Mouse (Mus musculus): Measurements from ENCODE around the gene Clpb.
A peak's percentile ranks its signal among the peaks of the same experiment; 100 is the strongest.

Gene Clpb

DNA sequence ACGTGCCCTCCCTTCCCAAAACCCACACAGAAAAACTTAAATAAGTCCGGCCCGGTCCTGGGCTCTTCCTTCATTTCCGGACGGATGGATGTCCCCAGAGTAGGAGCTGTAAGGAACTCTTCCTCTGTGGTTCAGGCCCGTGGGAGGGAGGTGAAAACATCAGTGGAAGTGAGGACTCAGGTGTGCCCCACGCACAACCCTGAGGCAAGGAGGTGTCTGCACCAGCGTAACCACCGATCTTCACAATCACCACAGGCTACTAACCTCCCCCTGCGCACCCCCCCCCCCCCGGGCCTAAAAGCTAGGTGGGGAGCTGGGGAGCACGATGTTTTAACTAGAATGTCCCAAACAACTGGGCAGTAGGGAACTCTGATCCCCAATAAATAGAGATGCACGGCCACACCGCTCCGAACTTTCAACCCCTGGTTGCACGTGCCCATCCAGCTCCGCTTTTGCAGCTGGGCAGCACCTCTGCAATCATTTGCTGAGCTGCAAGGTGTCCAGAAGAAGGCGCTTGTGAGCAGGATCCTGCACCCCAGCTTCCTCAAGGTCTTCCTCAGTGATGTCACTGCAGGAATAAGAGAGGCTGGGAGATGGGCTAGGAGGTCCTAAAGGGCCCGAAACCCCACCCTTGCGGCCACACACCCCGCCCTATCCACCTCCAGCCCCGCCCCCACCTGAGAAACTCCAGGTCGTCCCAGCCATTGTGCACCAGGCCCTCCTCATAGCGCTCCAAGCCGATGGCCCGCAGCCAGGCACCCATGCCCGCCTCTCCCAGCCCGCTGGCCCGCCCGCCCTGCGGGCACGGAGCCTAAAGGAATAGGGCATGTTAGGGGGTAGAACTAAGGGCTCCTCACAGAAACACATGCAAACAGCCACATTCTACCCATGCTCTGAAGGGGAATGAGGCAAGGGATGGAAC lies 159.7 kb downstream of the Clpb start:
- DNase-seq, result peak; percentile 52 to 54

DNA sequence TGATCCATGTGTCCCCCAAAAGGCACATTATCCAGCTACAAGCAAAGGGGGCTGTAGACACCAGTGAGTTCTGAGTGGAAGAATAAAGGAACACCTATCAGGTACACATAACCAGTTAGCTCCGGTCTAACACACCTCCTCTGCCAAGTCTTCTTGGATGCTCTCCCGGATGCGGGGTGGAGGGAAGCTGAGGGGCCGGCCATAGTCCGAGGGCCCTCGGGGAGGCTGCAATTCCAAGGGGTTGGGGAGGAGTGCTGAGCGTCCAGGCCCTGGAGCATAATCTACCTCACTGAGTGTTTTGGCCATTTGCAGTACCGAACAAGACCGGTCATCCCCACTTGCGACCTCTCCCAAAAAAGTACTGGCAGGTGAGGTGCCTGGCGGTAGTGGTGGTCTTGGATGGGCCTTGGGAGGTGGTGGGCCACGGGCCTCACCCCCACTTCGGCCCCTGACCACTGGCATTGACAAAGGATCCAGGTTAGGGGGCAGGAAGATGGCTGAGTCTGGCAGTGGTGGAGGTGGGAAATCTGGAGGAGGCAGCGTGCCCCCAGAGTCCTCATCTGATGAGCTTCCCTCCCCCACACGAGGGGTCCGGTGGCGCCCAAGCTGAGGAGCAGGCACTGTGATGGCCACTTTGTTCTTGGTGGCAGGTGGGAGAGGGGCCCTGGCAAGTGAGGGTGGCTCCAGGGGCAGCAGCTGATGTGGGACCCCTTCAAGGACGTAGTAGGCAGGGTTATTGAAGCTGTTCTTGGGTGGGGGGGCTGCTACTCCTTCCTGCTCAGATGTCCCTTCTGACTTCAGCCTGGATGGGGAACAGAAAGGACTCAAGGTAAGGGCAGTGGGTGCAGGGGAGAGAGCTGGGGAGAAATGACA lies 160.6 kb downstream of the Clpb start:
- peak; percentile 65 to 81 for DNase-seq

DNA sequence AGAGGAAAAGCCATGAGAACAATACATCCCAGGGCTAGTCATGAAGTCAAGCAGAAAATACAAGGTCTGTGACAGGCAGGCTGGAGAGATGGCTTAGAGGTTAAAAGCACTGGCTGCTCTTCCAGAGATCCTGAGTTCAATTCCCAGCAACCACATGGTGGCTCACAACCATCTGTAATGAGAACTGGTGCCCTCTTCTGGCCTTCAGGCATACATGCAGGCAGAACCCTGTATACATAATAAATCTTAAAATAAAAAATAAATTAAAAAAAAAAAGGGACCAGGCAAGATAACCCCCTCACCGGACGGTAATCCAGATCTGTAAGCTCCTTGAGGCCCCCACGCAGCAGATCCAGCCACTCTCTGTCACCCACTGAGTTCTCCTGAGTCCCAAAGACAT lies 166.9 kb downstream of the Clpb start:
- no peak for DNase-seq

DNA sequence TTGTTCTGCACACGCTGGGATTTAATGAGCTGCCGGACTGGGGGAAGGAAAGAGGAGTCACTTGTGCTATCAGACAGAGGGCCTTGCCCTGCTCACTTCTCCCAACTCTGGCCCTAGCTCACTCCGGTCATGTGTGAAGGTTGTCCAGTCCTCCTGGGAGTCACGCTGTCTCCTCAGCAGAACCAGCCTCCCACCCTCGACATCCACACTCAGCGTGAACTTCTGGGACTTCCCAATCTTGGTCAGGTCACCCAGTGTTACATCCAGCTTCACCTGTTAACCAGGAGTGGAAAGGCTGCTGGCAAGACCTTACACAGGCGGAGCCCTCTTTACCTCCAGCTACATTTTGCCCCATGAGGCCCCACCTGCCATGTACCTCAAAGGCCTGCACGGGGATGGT lies 168.0 kb downstream of the Clpb start:
- DNase-seq, result no peak

DNA sequence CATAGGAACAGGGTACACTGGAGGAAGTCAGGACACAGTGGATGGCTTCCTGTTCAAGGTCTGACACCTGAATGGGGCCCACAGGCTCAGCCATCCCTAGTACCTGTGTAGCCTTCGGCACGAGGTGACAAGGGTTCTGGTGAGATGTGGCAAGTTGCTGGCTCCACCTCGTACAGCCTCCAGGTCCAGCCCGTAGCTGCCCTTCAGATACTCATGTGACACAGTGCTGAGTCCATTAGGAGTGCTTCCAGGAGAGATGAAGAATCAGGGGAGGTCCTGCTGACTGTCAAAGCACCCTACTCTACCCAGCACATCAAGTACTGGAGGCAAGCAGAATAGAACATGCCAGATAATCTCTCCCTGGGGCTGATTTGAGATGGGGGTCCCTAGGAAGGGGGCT lies 168.9 kb downstream of the Clpb start:
- no peak for DNase-seq

DNA sequence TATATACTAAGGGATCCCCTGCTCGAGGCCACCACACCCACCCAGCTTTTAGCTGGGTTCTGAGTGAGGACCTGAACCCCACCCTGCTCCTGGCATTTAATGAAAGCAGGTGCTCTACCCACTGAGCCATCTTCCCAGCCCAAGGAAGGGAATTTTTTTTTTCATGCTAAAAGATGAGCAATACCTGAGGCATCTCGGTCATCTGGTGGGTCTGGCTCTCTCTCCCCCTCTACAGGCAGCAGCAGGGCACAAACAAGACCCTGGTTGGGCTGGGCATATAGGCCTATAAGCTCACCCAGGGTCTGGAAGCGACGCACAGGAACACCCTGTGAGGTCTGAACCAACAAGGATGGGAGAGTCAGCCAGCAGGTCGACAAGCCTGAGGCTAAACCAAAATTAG lies 169.9 kb downstream of the Clpb start:
- DNase-seq, result no peak

DNA sequence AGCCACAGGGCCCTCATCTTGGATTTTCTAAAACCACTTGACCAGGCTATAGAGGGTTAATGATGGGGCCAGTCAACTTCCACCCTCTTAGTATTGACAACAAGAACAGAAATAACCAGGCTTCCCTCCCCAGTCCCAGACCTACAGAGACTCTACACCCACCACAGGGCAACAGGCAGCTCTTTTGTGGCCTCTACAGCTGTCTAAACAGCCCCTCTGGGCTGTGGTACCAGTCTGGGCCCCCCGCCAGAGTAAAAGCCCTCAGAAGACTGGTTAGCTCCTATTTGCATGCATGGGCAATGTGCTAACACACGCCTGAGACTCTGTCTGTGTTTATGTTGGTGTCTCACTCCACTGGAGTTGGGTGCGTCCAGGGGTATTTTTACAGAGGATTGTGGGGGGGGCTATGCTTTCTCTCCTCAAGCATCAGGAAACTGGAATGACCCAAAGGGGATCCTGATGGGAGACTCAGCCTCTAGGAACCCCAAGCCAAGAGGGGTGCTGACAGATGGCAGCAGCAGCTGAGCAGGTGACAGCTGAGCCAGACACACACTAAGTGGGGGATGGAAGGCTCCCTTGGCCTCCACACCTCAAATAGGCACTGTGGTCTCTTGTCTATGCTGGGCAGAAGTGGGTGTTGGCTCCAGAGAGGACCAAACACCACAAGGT lies 170.6 kb downstream of the Clpb start:
- DNase-seq, result no peak

DNA sequence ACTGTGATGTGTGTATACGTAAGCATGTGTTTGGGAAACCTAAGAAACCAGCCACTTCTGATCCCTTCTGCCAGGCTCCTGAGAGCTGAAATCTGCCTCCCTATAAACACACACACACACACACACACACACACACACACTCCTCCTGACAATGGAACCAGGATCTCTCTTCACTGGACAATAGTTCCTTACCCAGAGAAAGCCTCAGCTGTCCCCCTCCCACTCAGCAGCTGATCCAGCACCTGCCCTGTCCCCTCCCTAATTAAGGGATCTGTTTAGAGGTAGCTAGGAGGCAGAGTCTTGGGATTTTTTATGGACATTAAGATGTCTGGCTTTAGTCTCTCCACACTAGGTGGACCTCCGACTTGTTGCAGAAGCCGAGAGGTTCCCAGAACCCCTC lies 171.5 kb downstream of the Clpb start:
- no peak for DNase-seq

DNA sequence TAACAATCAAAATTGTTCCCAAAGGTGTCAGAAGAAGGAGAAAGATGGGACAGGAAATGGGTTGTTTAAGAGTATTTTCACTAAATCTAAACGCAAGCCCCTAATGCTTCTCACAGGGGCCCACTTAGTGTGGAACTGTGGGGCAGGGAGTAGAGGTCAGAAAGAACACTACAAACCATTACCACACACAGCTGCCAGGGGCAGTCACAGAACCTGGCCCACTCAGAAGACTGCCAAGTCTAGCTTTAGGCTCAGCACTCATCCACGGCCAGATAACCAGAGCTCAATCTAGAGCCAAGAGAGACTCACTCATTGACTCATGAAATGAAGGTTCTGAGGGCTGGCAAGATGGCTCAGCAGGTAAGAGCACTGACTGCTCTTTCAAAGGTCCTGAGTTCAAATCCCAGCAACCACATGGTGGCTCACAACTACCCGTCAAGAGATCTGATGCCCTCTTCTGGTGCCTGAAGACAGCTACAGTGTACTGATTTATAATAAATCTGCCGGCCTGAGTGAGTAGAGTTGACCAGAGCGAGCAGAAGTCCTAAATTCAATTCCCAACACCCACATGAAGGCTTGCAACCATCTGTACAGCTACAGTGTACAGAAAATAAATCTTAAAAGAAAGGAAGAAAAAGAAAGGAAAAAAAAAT lies 172.2 kb downstream of the Clpb start:
- DNase-seq, result no peak

DNA sequence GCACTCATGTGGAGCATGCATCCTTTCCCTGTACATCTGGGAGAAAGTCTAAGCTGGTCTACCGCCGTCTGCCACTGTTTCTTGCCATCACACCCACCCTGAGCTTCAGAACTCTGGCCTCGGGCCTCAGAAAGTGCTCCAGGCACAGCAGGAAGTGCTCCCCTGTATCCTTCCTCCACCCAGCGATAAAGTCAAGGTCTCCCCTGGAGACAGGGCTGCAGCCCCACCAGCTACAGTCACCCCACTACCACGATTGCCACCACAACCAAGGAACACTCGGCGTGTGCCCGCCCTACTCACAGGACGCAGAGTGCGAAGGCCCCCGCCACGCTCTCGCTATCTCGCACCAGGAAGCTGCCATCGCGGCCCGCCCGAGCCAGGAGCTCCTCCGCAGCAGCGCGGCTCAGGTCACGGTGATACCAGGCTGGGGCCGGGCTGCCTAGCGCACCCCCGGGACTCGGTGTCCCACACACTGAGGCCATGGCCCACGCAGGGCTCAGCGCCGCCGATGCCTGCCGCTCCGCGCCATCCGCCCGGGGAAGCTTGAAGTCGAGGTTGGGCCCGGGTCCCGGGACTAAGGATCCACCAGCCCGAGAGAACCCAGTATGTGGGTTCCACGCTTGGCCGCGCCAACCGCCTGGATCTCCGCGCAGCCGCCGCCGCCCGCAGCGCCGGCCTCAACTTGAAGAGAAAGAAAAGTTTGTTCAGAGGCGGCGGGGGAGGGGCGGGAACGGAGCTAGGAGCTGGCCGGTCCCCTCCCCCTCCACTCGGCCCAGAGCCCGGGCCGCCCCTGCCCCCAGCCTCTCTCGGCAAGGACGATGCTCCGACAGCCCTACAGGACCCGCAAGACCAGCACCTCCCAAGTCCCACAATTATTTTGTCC lies 173.1 kb downstream of the Clpb start:
- DNase-seq, result peak; percentile 43 to 63

DNA sequence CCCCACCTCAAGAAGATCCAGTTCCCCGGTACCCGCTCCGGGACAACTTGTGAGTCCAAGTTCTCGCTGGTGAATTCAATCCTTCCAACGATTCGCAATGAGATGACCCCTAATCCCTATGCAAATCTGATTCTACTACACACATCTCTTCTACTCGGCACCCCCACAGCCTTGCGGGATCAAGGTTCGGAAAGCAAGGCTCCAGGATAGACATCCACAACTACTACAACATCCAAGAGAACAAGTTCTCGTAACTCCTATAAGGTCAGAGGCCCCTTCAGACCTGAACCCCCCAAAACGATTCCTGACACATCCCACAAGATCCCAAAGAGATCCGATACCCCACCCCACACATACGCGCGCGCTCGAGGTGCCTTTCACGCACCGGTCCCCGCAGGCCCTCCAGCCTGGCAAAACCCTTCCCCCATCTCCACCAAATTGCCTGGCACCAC lies 173.7 kb downstream of the Clpb start:
- DNase-seq, result peak; percentile 28 to 46

DNA sequence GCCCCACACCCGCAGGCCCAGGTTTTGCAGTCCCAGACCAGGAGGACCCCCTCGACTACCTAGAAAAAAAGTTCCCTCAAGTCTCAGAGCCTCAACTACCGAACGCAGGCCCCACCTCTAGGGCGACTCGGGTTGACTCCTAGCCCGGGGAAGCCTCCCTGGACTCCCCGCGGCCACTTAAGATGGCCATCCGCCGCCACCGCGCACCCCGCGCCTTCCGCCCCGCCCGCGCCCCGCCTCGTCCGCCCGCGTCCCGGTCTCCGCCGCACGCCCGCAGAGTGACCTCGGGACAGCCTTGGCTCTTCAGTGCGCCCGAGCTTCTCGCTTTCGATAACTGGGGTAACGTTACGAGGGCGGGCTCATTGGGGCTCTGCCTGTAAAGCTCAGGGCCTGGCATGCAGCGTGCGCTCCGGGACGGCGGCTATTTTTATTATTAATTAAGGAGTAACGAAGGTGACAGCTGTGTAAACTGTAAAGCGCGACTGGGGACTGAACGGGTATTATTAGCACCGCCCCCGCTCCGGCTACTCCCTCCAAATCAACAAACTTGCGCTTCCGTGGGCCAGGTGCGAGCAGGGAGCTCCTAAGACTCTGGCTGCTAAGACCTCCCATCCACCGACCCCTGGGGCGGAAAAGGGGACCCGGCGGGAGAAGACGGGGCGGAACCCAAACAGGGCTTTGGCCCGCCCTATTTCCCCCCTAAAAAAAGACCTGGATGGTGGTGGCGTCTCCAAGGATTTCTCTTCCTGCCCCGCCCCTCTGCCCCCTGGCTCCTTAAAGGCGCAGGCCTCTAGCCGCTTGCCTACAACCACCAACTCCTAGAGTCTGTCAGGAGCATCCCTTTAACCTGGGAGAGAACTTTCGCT lies 174.4 kb downstream of the Clpb start, which contains the start of gene Inppl1:
Gene Inppl1 (minus strand): TSS at position 624 of the 866 bp plus-strand sequence.
- peak; percentile 98 for DNase-seq

DNA sequence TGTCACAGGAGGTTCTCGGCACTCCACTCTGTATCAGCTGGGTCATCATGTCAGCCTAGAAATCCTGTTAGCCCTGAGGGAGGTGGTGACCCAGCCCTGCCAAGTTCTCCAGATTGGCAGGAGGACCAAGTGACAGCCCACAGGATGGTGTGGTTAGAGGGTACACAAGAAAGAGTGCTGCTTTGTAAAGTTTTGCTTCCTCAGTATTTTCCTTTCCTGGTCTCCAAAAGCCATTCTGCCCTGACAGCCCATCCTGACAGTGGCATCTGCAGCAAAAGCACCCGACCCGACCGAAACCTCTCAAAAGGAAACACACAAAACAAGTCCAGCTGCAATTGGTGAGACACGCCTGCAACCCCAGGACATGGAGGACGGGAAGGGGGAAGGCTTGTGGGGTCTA lies 180.8 kb downstream of the Clpb start:
- DNase-seq, result no peak
